In the genomic region with DNA sequence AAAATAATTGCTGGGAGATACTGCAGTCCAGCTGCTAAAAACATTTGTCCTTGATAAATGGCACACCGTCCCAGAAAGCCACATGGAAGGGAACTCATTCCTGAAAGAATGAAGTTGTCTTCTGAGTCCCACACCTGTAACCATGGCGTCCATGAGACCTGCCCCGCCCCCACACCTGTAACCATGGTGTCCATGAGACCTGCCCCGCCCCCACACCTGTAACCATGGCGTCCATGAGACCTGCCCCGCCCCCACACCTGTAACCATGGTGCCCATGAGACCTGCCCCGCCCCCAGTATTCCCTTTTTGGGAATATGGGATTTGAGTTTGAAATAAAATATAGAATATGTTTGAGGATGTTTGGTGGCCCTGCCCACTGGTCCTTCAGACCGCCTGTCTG, we compare ENCODE assay signal across 21 mouse cellular contexts.
"Had no signal": no experiment of that assay in that cellular context is flagged by ENCODE, and none has a peak within 500 bp of the region (broad histone marks: within the 10 kb centered on the region; RNA-seq: fewer than 3 reads in every experiment).

No protein-coding gene starts in this region.

- H3K36me3 ChIP-seq: liver, embryonic 12.5 days had no signal

- H3K4me3 ChIP-seq: heart, embryonic 13.5 days; heart, embryonic 15.5 days; hindbrain, embryonic 13.5 days; hindbrain, embryonic 15.5 days; kidney, embryonic 15.5 days; limb, embryonic 13.5 days; limb, embryonic 15.5 days; liver, embryonic 12.5 days had no signal

- H3K27ac ChIP-seq: heart, embryonic 13.5 days; heart, embryonic 15.5 days; hindbrain, embryonic 13.5 days; hindbrain, embryonic 15.5 days; hindbrain, postnatal 0 days; kidney, embryonic 15.5 days; kidney, postnatal 0 days; limb, embryonic 13.5 days; limb, embryonic 15.5 days; liver, embryonic 12.5 days had no signal

- H3K9me3 ChIP-seq: liver, embryonic 12.5 days had no signal

- H3K4me1 ChIP-seq: heart, embryonic 13.5 days; heart, embryonic 15.5 days; hindbrain, embryonic 15.5 days; limb, embryonic 13.5 days; limb, embryonic 15.5 days had no signal

- DNase-seq: gastrocnemius, postnatal 14 days; heart, adult 18-20 months; heart, postnatal 14 days; heart, postnatal 36 days; kidney, adult 11 months; kidney, adult 2 months; kidney, adult 9 months; kidney, postnatal 14 days; kidney, postnatal 36 days; layer of hippocampus, postnatal 36 days; left cerebral cortex, postnatal 4 days had no signal

- H3K27me3 ChIP-seq: heart, embryonic 13.5 days; heart, embryonic 15.5 days; hindbrain, embryonic 13.5 days; hindbrain, embryonic 15.5 days; kidney, embryonic 15.5 days; limb, embryonic 13.5 days; limb, embryonic 15.5 days; liver, embryonic 12.5 days had no signal
